Mouse (Mus musculus): ENCODE data around the gene S100z.

Gene S100z

GRCm38 (mm10) chr13:95478671-95479413, at the start of gene S100z:
TSS of gene S100z (minus strand) at chr13:95478721.
- DNase-seq = no peak

GRCm38 (mm10) chr13:95524674-95525491, 46.4 kb upstream of the S100z start, which contains the start of gene F2rl1:
TSS of gene F2rl1 (minus strand) at chr13:95525227.
- peak; percentile 3 for DNase-seq

- DNase-seq = no peak
These were observed 45.8 kb upstream of the S100z start for GRCm38 (mm10) chr13:95524424-95524673.

GRCm38 (mm10) chr13:95523659-95524423, 45.3 kb upstream of the S100z start:
- no peak for DNase-seq

GRCm38 (mm10) chr13:95522176-95522575, 43.7 kb upstream of the S100z start:
- no peak for DNase-seq

GRCm38 (mm10) chr13:95521029-95521428, 42.5 kb upstream of the S100z start:
- DNase-seq = no peak

- no peak for DNase-seq
These were observed 36.2 kb upstream of the S100z start for GRCm38 (mm10) chr13:95514756-95515155.

GRCm38 (mm10) chr13:95510054-95510453, 31.5 kb upstream of the S100z start:
- DNase-seq = no peak

- no peak for DNase-seq
These were observed 24.9 kb upstream of the S100z start for GRCm38 (mm10) chr13:95503279-95503917.

- no peak for DNase-seq
These were observed 18.1 kb upstream of the S100z start for GRCm38 (mm10) chr13:95496601-95497000.

- DNase-seq = no peak
These were observed 16.3 kb upstream of the S100z start for GRCm38 (mm10) chr13:95494812-95495211.

- no peak for DNase-seq
These were observed 14.8 kb upstream of the S100z start for GRCm38 (mm10) chr13:95493296-95493695.

GRCm38 (mm10) chr13:95491327-95491726, 12.8 kb upstream of the S100z start:
- DNase-seq = no peak

GRCm38 (mm10) chr13:95484664-95485063, 6.1 kb upstream of the S100z start:
- DNase-seq = no peak

GRCm38 (mm10) chr13:95481428-95481827, 2.9 kb upstream of the S100z start:
- DNase-seq = peak; percentile 48

- no peak for DNase-seq
These were observed 1.3 kb downstream of the S100z start for GRCm38 (mm10) chr13:95477173-95477572.

GRCm38 (mm10) chr13:95475124-95475523, 3.4 kb downstream of the S100z start:
- no peak for DNase-seq

GRCm38 (mm10) chr13:95474294-95474693, 4.2 kb downstream of the S100z start:
- DNase-seq = no peak

- DNase-seq = no peak
These were observed 7.6 kb downstream of the S100z start for GRCm38 (mm10) chr13:95470970-95471369.

GRCm38 (mm10) chr13:95451529-95451928, 27.0 kb downstream of the S100z start:
- no peak for DNase-seq

- DNase-seq = no peak
These were observed 27.8 kb downstream of the S100z start for GRCm38 (mm10) chr13:95450636-95451210.

GRCm38 (mm10) chr13:95449730-95450129, 28.8 kb downstream of the S100z start:
- no peak for DNase-seq

GRCm38 (mm10) chr13:95444824-95445223, 33.7 kb downstream of the S100z start, which contains the start of gene Crhbp:
TSS of gene Crhbp (minus strand) at chr13:95444924.
- no peak for DNase-seq

All from cerebellum, adult 8-10 months (tissue).